24 mouse cellular contexts compared by ENCODE assay signal in genomic region chr8:30940901-30941300, GRCm38 (mm10).
DNase-seq lines count a peak whose midpoint lies in the region; ATAC-seq and TF ChIP-seq lines count a peak whose summit lies in the region.
"Had no signal": no experiment of that assay in that cellular context is flagged by ENCODE, and none has a peak within 500 bp of the region (broad histone marks: within the 10 kb centered on the region; RNA-seq: fewer than 3 reads in every experiment).

No protein-coding gene starts in this region.

- no peak overlapping the region for H3K4me2 ChIP-seq in kidney, postnatal 0 days (ENCODE audit: low read length)
- H3K4me2 ChIP-seq in kidney, embryonic 14.5 days (replicated peaks; ENCODE audit: low read depth, low read length), result no peak overlapping the region
- no peak overlapping the region for H3K4me2 ChIP-seq in embryonic facial prominence, embryonic 15.5 days (replicated peaks)
- H3K4me2 ChIP-seq in limb, embryonic 15.5 days, result no peak overlapping the region
- H3K4me2 ChIP-seq: forebrain, embryonic 13.5 days; heart, embryonic 15.5 days; neural tube, embryonic 15.5 days had no signal

- no peaks in the 10 kb centered on the region for H3K4me1 ChIP-seq in kidney, postnatal 0 days (replicated peaks; ENCODE audit: insufficient read depth, low read length)
- H3K4me1 ChIP-seq in kidney, embryonic 14.5 days (ENCODE audit: control insufficient read depth, insufficient read depth, low read length), result 0 out of 2 replicates have a peak, but pooled peaks cover 4% of the 10 kb centered on the region
- H3K4me1 ChIP-seq in embryonic facial prominence, embryonic 15.5 days, result no peaks in the 10 kb centered on the region
- peaks cover 9% of the 10 kb centered on the region; the same call in 1 of the 2 replicates for H3K4me1 ChIP-seq in limb, embryonic 15.5 days
- H3K4me1 ChIP-seq: forebrain, embryonic 13.5 days; heart, embryonic 15.5 days had no signal

- no peaks in the 10 kb centered on the region for H3K27me3 ChIP-seq in kidney, postnatal 0 days (ENCODE audit: insufficient read depth, low read length)
- H3K27me3 ChIP-seq in kidney, embryonic 14.5 days (ENCODE audit: control insufficient read depth, insufficient read depth, low read length), result no peaks in the 10 kb centered on the region
- H3K27me3 ChIP-seq in embryonic facial prominence, embryonic 15.5 days, result no peaks in the 10 kb centered on the region
- H3K27me3 ChIP-seq in limb, embryonic 15.5 days, result no peaks in the 10 kb centered on the region
- H3K27me3 ChIP-seq: forebrain, embryonic 13.5 days; heart, embryonic 15.5 days; neural tube, embryonic 15.5 days had no signal

- no peak overlapping the region for H3K4me3 ChIP-seq in kidney, postnatal 0 days (replicated peaks; ENCODE audit: low read depth, low read length)
- H3K4me3 ChIP-seq in kidney, embryonic 14.5 days (ENCODE audit: low read length), result no peak overlapping the region
- H3K4me3 ChIP-seq in embryonic facial prominence, embryonic 15.5 days (replicated peaks), result no peak overlapping the region
- no peak overlapping the region for H3K4me3 ChIP-seq in limb, embryonic 15.5 days
- H3K4me3 ChIP-seq: forebrain, embryonic 13.5 days; heart, embryonic 15.5 days; neural tube, embryonic 15.5 days had no signal

- peak; percentile 75 for DNase-seq in kidney, postnatal 0 days (ENCODE audit: low spot score)
- DNase-seq in ovary, adult 18-20 months (ENCODE audit: low spot score), result peak; percentile 8
- DNase-seq in ovary, postnatal 14 days (ENCODE audit: low spot score), result no peak
- DNase-seq in left cerebral cortex, adult 18-20 months (ENCODE audit: low spot score in 2 of 2), result no peak
- DNase-seq: adrenal gland, adult 8-10 months; B cell, adult 2 months; cerebellum, adult 8-10 months; cerebellum, postnatal 25 days; gastrocnemius, postnatal 10 days; kidney, postnatal 36 days; layer of hippocampus, postnatal 36 days; lung, adult 2 months; lung, postnatal 10 days; midbrain, embryonic 14.5 days; thymus, adult 2 months; thymus, postnatal 36 days had no signal

- peak overlapping the region; percentile 47; the same call in 1 of the 2 replicates for H3K27ac ChIP-seq in kidney, postnatal 0 days
- no peak overlapping the region; the same call in 1 of the 2 replicates for H3K27ac ChIP-seq in kidney, embryonic 14.5 days (ENCODE audit: low read depth, low read length)
- H3K27ac ChIP-seq in embryonic facial prominence, embryonic 15.5 days (replicated peaks), result 0 out of 2 replicates have a peak overlapping the region, but pooled peaks have one; percentile 12
- H3K27ac ChIP-seq in limb, embryonic 15.5 days, result 0 out of 2 replicates have a peak overlapping the region, but pooled peaks have one; percentile 34
- H3K27ac ChIP-seq: forebrain, embryonic 13.5 days; heart, embryonic 15.5 days; liver, embryonic 14.5 days; neural tube, embryonic 15.5 days had no signal

- H3K9me3 ChIP-seq in kidney, postnatal 0 days (replicated peaks; ENCODE audit: low read length), result no peaks in the 10 kb centered on the region
- no peaks in the 10 kb centered on the region for H3K9me3 ChIP-seq in kidney, embryonic 14.5 days (ENCODE audit: control insufficient read depth, low read length)
- H3K9me3 ChIP-seq in embryonic facial prominence, embryonic 15.5 days (replicated peaks), result no peaks in the 10 kb centered on the region
- no peaks in the 10 kb centered on the region for H3K9me3 ChIP-seq in limb, embryonic 15.5 days
- H3K9me3 ChIP-seq: forebrain, embryonic 13.5 days; heart, embryonic 15.5 days; neural tube, embryonic 15.5 days had no signal

- no peaks in the 10 kb centered on the region for H3K36me3 ChIP-seq in kidney, postnatal 0 days (ENCODE audit: insufficient read depth, low read length)
- H3K36me3 ChIP-seq in kidney, embryonic 14.5 days (ENCODE audit: control insufficient read depth, insufficient read depth, low read length), result no peaks in the 10 kb centered on the region
- H3K36me3 ChIP-seq in embryonic facial prominence, embryonic 15.5 days, result no peaks in the 10 kb centered on the region
- H3K36me3 ChIP-seq in limb, embryonic 15.5 days, result no peaks in the 10 kb centered on the region
- H3K36me3 ChIP-seq: heart, embryonic 15.5 days; neural tube, embryonic 15.5 days had no signal

- no peak overlapping the region for H3K9ac ChIP-seq in kidney, postnatal 0 days (ENCODE audit: low read depth, low read length)
- no peak overlapping the region for H3K9ac ChIP-seq in kidney, embryonic 14.5 days (ENCODE audit: low read depth, low read length)
- no peak overlapping the region for H3K9ac ChIP-seq in embryonic facial prominence, embryonic 15.5 days
- H3K9ac ChIP-seq in limb, embryonic 15.5 days, result no peak overlapping the region
- H3K9ac ChIP-seq: forebrain, embryonic 13.5 days; heart, embryonic 15.5 days; liver, embryonic 14.5 days; neural tube, embryonic 15.5 days had no signal

- no peak for ATAC-seq in kidney, postnatal 0 days (replicated peaks; ENCODE audit: low FRiP score, low read depth)
- ATAC-seq in kidney, embryonic 14.5 days (ENCODE audit: low FRiP score, low TSS enrichment), result no peak
- ATAC-seq in embryonic facial prominence, embryonic 15.5 days (ENCODE audit: insufficient number of reproducible peaks, low FRiP score, low TSS enrichment, low read depth), result no peak
- ATAC-seq in limb, embryonic 15.5 days (ENCODE audit: insufficient number of reproducible peaks, low FRiP score, low TSS enrichment, low read depth), result no peak
- ATAC-seq: forebrain, embryonic 13.5 days; hindbrain, embryonic 16.5 days had no signal

- 19% methylated on average over 4 of the region's 4 CpGs for WGBS in kidney, postnatal 0 days
- WGBS in kidney, embryonic 14.5 days, result 28% methylated on average over 4 of the region's 4 CpGs
- 26% methylated on average over 4 of the region's 4 CpGs for WGBS in embryonic facial prominence, embryonic 15.5 days
- WGBS in limb, embryonic 15.5 days, result 20% methylated on average over 4 of the region's 4 CpGs

- TF ChIP-seq CTCF in kidney, postnatal 0 days (IDR thresholded peaks at IDR 0.05; ENCODE audit: low read depth), result no peak

Comparison
In these comparisons a context has a peak if more than half of its experiments do, and no peak if none do; other contexts are left out.
1. DNase-seq: peak in kidney, postnatal 0 days (single experiment) and ovary, adult 18-20 months (single experiment); none in ovary, postnatal 14 days (single experiment) and left cerebral cortex, adult 18-20 months (0 of 2).